Mouse (Mus musculus): ENCODE data around the gene Serp2. TPM values are rescaled to one million over a fixed set of nuclear protein-coding genes. Genes with fewer than 3 reads are reported as not detected.

Gene Serp2
- polyA plus RNA-seq, 1 experiment = not detected

- no peak for TF ChIP-seq POLR2A (IDR thresholded peaks at IDR 0.05; ENCODE audit: borderline replicate concordance, low read depth, low read length)
- no peak for TF ChIP-seq CTCF (IDR thresholded peaks at IDR 0.05; ENCODE audit: low read depth, low read length)
- no peaks in the 10 kb centered on the region for H3K4me1 ChIP-seq (ENCODE audit: control insufficient read depth, insufficient read depth, low read length)
- no peak overlapping the region for H3K27ac ChIP-seq (ENCODE audit: insufficient read depth, low read depth, low read length)
- H3K4me3 ChIP-seq (ENCODE audit: insufficient read depth, low read length) = no peak overlapping the region
Measured at GRCm38 (mm10) chr14:76528641-76529040, 28.0 kb downstream of the Serp2 start.

GRCm38 (mm10) chr14:76527758-76528313 lies 28.9 kb downstream of the Serp2 start:
- Histone ChIP-seq H3K27ac (ENCODE audit: insufficient read depth, low read depth, low read length) (no peak overlapping the region), H3K4me1 (ENCODE audit: control insufficient read depth, insufficient read depth, low read length) (no peaks in the 10 kb centered on the region), H3K4me3 (ENCODE audit: insufficient read depth, low read length) (no peak overlapping the region)
- TF ChIP-seq CTCF (IDR thresholded peaks at IDR 0.05; ENCODE audit: low read depth, low read length) (no peak), POLR2A (IDR thresholded peaks at IDR 0.05; ENCODE audit: borderline replicate concordance, low read depth, low read length) (no peak)

GRCm38 (mm10) chr14:76527030-76527719 lies 29.5 kb downstream of the Serp2 start:
- Histone ChIP-seq H3K4me3 (ENCODE audit: insufficient read depth, low read length) (no peak overlapping the region), H3K4me1 (ENCODE audit: control insufficient read depth, insufficient read depth, low read length) (no peaks in the 10 kb centered on the region), H3K27ac (ENCODE audit: insufficient read depth, low read depth, low read length) (no peak overlapping the region)
- TF ChIP-seq CTCF (IDR thresholded peaks at IDR 0.05; ENCODE audit: low read depth, low read length) = no peak
- no peak for TF ChIP-seq POLR2A (IDR thresholded peaks at IDR 0.05; ENCODE audit: borderline replicate concordance, low read depth, low read length)

GRCm38 (mm10) chr14:76526467-76526866 lies 30.2 kb downstream of the Serp2 start:
- no peaks in the 10 kb centered on the region for H3K4me1 ChIP-seq (ENCODE audit: control insufficient read depth, insufficient read depth, low read length)
- H3K27ac ChIP-seq (ENCODE audit: insufficient read depth, low read depth, low read length) = no peak overlapping the region
- no peak for TF ChIP-seq POLR2A (IDR thresholded peaks at IDR 0.05; ENCODE audit: borderline replicate concordance, low read depth, low read length)
- TF ChIP-seq CTCF (IDR thresholded peaks at IDR 0.05; ENCODE audit: low read depth, low read length) = no peak
- no peak overlapping the region for H3K4me3 ChIP-seq (ENCODE audit: insufficient read depth, low read length)

- Histone ChIP-seq H3K27ac (ENCODE audit: insufficient read depth, low read depth, low read length) (no peak overlapping the region), H3K4me3 (ENCODE audit: insufficient read depth, low read length) (no peak overlapping the region), H3K4me1 (ENCODE audit: control insufficient read depth, insufficient read depth, low read length) (no peaks in the 10 kb centered on the region)
- TF ChIP-seq CTCF (IDR thresholded peaks at IDR 0.05; ENCODE audit: low read depth, low read length) (no peak), POLR2A (IDR thresholded peaks at IDR 0.05; ENCODE audit: borderline replicate concordance, low read depth, low read length) (no peak)
Measured at GRCm38 (mm10) chr14:76523344-76523743, 33.3 kb downstream of the Serp2 start.

GRCm38 (mm10) chr14:76521308-76521707 lies 35.4 kb downstream of the Serp2 start:
- TF ChIP-seq POLR2A (IDR thresholded peaks at IDR 0.05; ENCODE audit: borderline replicate concordance, low read depth, low read length) = no peak
- no peak for TF ChIP-seq CTCF (IDR thresholded peaks at IDR 0.05; ENCODE audit: low read depth, low read length)
- Histone ChIP-seq H3K4me1 (ENCODE audit: control insufficient read depth, insufficient read depth, low read length) (no peaks in the 10 kb centered on the region), H3K27ac (ENCODE audit: insufficient read depth, low read depth, low read length) (no peak overlapping the region), H3K4me3 (ENCODE audit: insufficient read depth, low read length) (no peak overlapping the region)

- Histone ChIP-seq H3K27ac (ENCODE audit: insufficient read depth, low read depth, low read length) (no peak overlapping the region), H3K4me3 (ENCODE audit: insufficient read depth, low read length) (no peak overlapping the region), H3K4me1 (ENCODE audit: control insufficient read depth, insufficient read depth, low read length) (no peaks in the 10 kb centered on the region)
- TF ChIP-seq POLR2A (IDR thresholded peaks at IDR 0.05; ENCODE audit: borderline replicate concordance, low read depth, low read length) = no peak
- no peak for TF ChIP-seq CTCF (IDR thresholded peaks at IDR 0.05; ENCODE audit: low read depth, low read length)
Measured at GRCm38 (mm10) chr14:76520606-76521005, 36.1 kb downstream of the Serp2 start.

GRCm38 (mm10) chr14:76518217-76518616 lies 38.5 kb downstream of the Serp2 start:
- Histone ChIP-seq H3K27ac (ENCODE audit: insufficient read depth, low read depth, low read length) (no peak overlapping the region), H3K4me1 (ENCODE audit: control insufficient read depth, insufficient read depth, low read length) (peaks cover 3% of the 10 kb centered on the region; the same call in 1 of the 2 replicates), H3K4me3 (ENCODE audit: insufficient read depth, low read length) (no peak overlapping the region)
- TF ChIP-seq CTCF (IDR thresholded peaks at IDR 0.05; ENCODE audit: low read depth, low read length) = no peak
- TF ChIP-seq POLR2A (IDR thresholded peaks at IDR 0.05; ENCODE audit: borderline replicate concordance, low read depth, low read length) = no peak

GRCm38 (mm10) chr14:76515620-76516019 lies 41.1 kb downstream of the Serp2 start:
- no peak overlapping the region for H3K27ac ChIP-seq (ENCODE audit: insufficient read depth, low read depth, low read length)
- TF ChIP-seq POLR2A (IDR thresholded peaks at IDR 0.05; ENCODE audit: borderline replicate concordance, low read depth, low read length) (no peak), CTCF (IDR thresholded peaks at IDR 0.05; ENCODE audit: low read depth, low read length) (no peak)
- H3K4me1 ChIP-seq (ENCODE audit: control insufficient read depth, insufficient read depth, low read length) = peaks cover 3% of the 10 kb centered on the region; the same call in 1 of the 2 replicates
- H3K4me3 ChIP-seq (ENCODE audit: insufficient read depth, low read length) = no peak overlapping the region

GRCm38 (mm10) chr14:76514050-76514585 lies 42.6 kb downstream of the Serp2 start:
- Histone ChIP-seq H3K27ac (ENCODE audit: insufficient read depth, low read depth, low read length) (no peak overlapping the region), H3K4me1 (ENCODE audit: control insufficient read depth, insufficient read depth, low read length) (peaks cover 3% of the 10 kb centered on the region; the same call in 1 of the 2 replicates), H3K4me3 (ENCODE audit: insufficient read depth, low read length) (no peak overlapping the region)
- TF ChIP-seq POLR2A (IDR thresholded peaks at IDR 0.05; ENCODE audit: borderline replicate concordance, low read depth, low read length) (no peak), CTCF (IDR thresholded peaks at IDR 0.05; ENCODE audit: low read depth, low read length) (no peak)
